Mouse (Mus musculus): ENCODE results near the gene Dusp5. TPM values are rescaled to one million over a fixed set of nuclear protein-coding genes. Genes with fewer than 3 reads are reported as not detected.
"Not testable (repeated sequence)": the region's sequence is repeated elsewhere in the genome, so short reads cannot be mapped to it uniquely, and the experiment has no call there.

The Dusp5 gene
- polyA plus RNA-seq, 1 experiment, result 1.8 TPM

- Histone ChIP-seq H3K4me3 (ENCODE audit: insufficient read depth, low read length) (no peak overlapping the region), H3K4me1 (ENCODE audit: control insufficient read depth, insufficient read depth, low read length) (peaks cover 7% of the 10 kb centered on the region), H3K27ac (ENCODE audit: insufficient read depth, low read depth, low read length) (no peak overlapping the region)
- TF ChIP-seq POLR2A (IDR thresholded peaks at IDR 0.05; ENCODE audit: borderline replicate concordance, low read depth, low read length), result no peak
Measured at GRCm38 (mm10) chr19:53493866-53494265, 35.0 kb upstream of the Dusp5 start.

GRCm38 (mm10) chr19:53497910-53498309 lies 31.0 kb upstream of the Dusp5 start:
- no peak overlapping the region for H3K27ac ChIP-seq (ENCODE audit: insufficient read depth, low read depth, low read length)
- no peak overlapping the region for H3K4me3 ChIP-seq (ENCODE audit: insufficient read depth, low read length)
- H3K4me1 ChIP-seq (ENCODE audit: control insufficient read depth, insufficient read depth, low read length), result peaks cover 7% of the 10 kb centered on the region
- no peak for TF ChIP-seq POLR2A (IDR thresholded peaks at IDR 0.05; ENCODE audit: borderline replicate concordance, low read depth, low read length)
- no peak for TF ChIP-seq CTCF (IDR thresholded peaks at IDR 0.05; ENCODE audit: low read depth, low read length)

- H3K4me1 ChIP-seq (ENCODE audit: control insufficient read depth, insufficient read depth, low read length), result peaks cover 7% of the 10 kb centered on the region
- no peak overlapping the region for H3K4me3 ChIP-seq (ENCODE audit: insufficient read depth, low read length)
- TF ChIP-seq POLR2A (IDR thresholded peaks at IDR 0.05; ENCODE audit: borderline replicate concordance, low read depth, low read length) (no peak), CTCF (IDR thresholded peaks at IDR 0.05; ENCODE audit: low read depth, low read length) (no peak)
- H3K27ac ChIP-seq (ENCODE audit: insufficient read depth, low read depth, low read length), result no peak overlapping the region
Measured at GRCm38 (mm10) chr19:53499049-53499448, 29.9 kb upstream of the Dusp5 start.

- no peak for TF ChIP-seq POLR2A (IDR thresholded peaks at IDR 0.05; ENCODE audit: borderline replicate concordance, low read depth, low read length)
- no peak for TF ChIP-seq CTCF (IDR thresholded peaks at IDR 0.05; ENCODE audit: low read depth, low read length)
- H3K4me1 ChIP-seq (ENCODE audit: control insufficient read depth, insufficient read depth, low read length), result peaks cover 7% of the 10 kb centered on the region
Measured at GRCm38 (mm10) chr19:53499451-53499940, 29.4 kb upstream of the Dusp5 start.

GRCm38 (mm10) chr19:53500298-53501006 lies 28.5 kb upstream of the Dusp5 start:
- Histone ChIP-seq H3K4me1 (ENCODE audit: control insufficient read depth, insufficient read depth, low read length) (peaks cover 7% of the 10 kb centered on the region), H3K4me3 (ENCODE audit: insufficient read depth, low read length) (no peak overlapping the region), H3K27ac (ENCODE audit: insufficient read depth, low read depth, low read length) (no peak overlapping the region)
- TF ChIP-seq CTCF (IDR thresholded peaks at IDR 0.05; ENCODE audit: low read depth, low read length) (no peak), POLR2A (IDR thresholded peaks at IDR 0.05; ENCODE audit: borderline replicate concordance, low read depth, low read length) (no peak)

More at GRCm38 (mm10) chr19:53499451-53499940, 29.4 kb upstream of the Dusp5 start:
- H3K27ac ChIP-seq (ENCODE audit: insufficient read depth, low read depth, low read length), result no peak overlapping the region
- no peak overlapping the region for H3K4me3 ChIP-seq (ENCODE audit: insufficient read depth, low read length)

GRCm38 (mm10) chr19:53501239-53501638 lies 27.7 kb upstream of the Dusp5 start:
- not testable (repeated sequence) for H3K27ac ChIP-seq (ENCODE audit: insufficient read depth, low read depth, low read length); H3K4me3 ChIP-seq (ENCODE audit: insufficient read depth, low read length); H3K4me1 ChIP-seq (ENCODE audit: control insufficient read depth, insufficient read depth, low read length)

GRCm38 (mm10) chr19:53501765-53502164 lies 27.1 kb upstream of the Dusp5 start:
- peaks cover 4% of the 10 kb centered on the region for H3K4me1 ChIP-seq (ENCODE audit: control insufficient read depth, insufficient read depth, low read length)
- H3K4me3 ChIP-seq (ENCODE audit: insufficient read depth, low read length), result no peak overlapping the region
- TF ChIP-seq POLR2A (IDR thresholded peaks at IDR 0.05; ENCODE audit: borderline replicate concordance, low read depth, low read length) (no peak), CTCF (IDR thresholded peaks at IDR 0.05; ENCODE audit: low read depth, low read length) (no peak)
- no peak overlapping the region for H3K27ac ChIP-seq (ENCODE audit: insufficient read depth, low read depth, low read length)

GRCm38 (mm10) chr19:53502891-53503371 lies 26.0 kb upstream of the Dusp5 start:
- Histone ChIP-seq H3K4me1 (ENCODE audit: control insufficient read depth, insufficient read depth, low read length) (no peaks in the 10 kb centered on the region; the same call in 1 of the 2 replicates), H3K27ac (ENCODE audit: insufficient read depth, low read depth, low read length) (no peak overlapping the region), H3K4me3 (ENCODE audit: insufficient read depth, low read length) (no peak overlapping the region)
- no peak for TF ChIP-seq CTCF (IDR thresholded peaks at IDR 0.05; ENCODE audit: low read depth, low read length)
- no peak for TF ChIP-seq POLR2A (IDR thresholded peaks at IDR 0.05; ENCODE audit: borderline replicate concordance, low read depth, low read length)

GRCm38 (mm10) chr19:53504181-53504580 lies 24.7 kb upstream of the Dusp5 start:
- Histone ChIP-seq H3K4me1 (ENCODE audit: control insufficient read depth, insufficient read depth, low read length) (no peaks in the 10 kb centered on the region; the same call in 1 of the 2 replicates), H3K4me3 (ENCODE audit: insufficient read depth, low read length) (no peak overlapping the region), H3K27ac (ENCODE audit: insufficient read depth, low read depth, low read length) (no peak overlapping the region)
- TF ChIP-seq POLR2A (IDR thresholded peaks at IDR 0.05; ENCODE audit: borderline replicate concordance, low read depth, low read length) (no peak), CTCF (IDR thresholded peaks at IDR 0.05; ENCODE audit: low read depth, low read length) (no peak)

GRCm38 (mm10) chr19:53505728-53506127 lies 23.2 kb upstream of the Dusp5 start:
- H3K4me3 ChIP-seq (ENCODE audit: insufficient read depth, low read length), result no peak overlapping the region
- no peaks in the 10 kb centered on the region; the same call in 1 of the 2 replicates for H3K4me1 ChIP-seq (ENCODE audit: control insufficient read depth, insufficient read depth, low read length)
- no peak overlapping the region for H3K27ac ChIP-seq (ENCODE audit: insufficient read depth, low read depth, low read length)
- no peak for TF ChIP-seq CTCF (IDR thresholded peaks at IDR 0.05; ENCODE audit: low read depth, low read length)
- no peak for TF ChIP-seq POLR2A (IDR thresholded peaks at IDR 0.05; ENCODE audit: borderline replicate concordance, low read depth, low read length)
